Mouse (Mus musculus) erythroblast, embryonic 14.5 days (primary cell): ENCODE data around the gene Npepps. TPM values are rescaled to one million over a fixed set of nuclear protein-coding genes. Genes with fewer than 3 reads are reported as not detected.
"Not testable (repeated sequence)": the region's sequence is repeated elsewhere in the genome, so short reads cannot be mapped to it uniquely, and the experiment has no call there.

ENCODE experiments used
- H3K27me3 ChIP-seq: 2 replicates; pipeline ENCODE4 v1.6.1; 2012; ENCODE audit warnings: inconsistent platforms; ENCODE audit not compliant: control insufficient read depth
- H3K36me3 ChIP-seq: 2 replicates; pipeline ENCODE4 v1.6.1; 2012; ENCODE audit warnings: mild to moderate bottlenecking, inconsistent platforms; ENCODE audit not compliant: control insufficient read depth
- H3K4me1 ChIP-seq: 2 replicates; pipeline ENCODE4 v1.6.1; 2012; ENCODE audit warnings: inconsistent platforms; ENCODE audit not compliant: control insufficient read depth
- H3K4me3 ChIP-seq: replicated peaks from 2 replicates; pipeline ENCODE3; 2012; ENCODE audit warnings: moderate library complexity, mild to moderate bottlenecking, inconsistent platforms
- H3K9me3 ChIP-seq: 2 replicates; pipeline ENCODE4 v1.6.1; 2012; ENCODE audit warnings: low read length, inconsistent platforms, mixed read lengths; ENCODE audit not compliant: control insufficient read depth
- GATA1 ChIP-seq: IDR thresholded peaks from 2 replicates; pipeline ENCODE4 v1.6.1; 2012; ENCODE audit warnings: low read length, inconsistent platforms, mixed read lengths
- TAL1 ChIP-seq: IDR thresholded peaks from 3 replicates; pipeline ENCODE4 v1.6.1; 2012; ENCODE audit warnings: low read length, inconsistent platforms, mixed read lengths
- polyA plus RNA-seq: library from polyadenylated mRNA; stranded (reverse); fragments of >175 nt; gene quantifications from 2 replicates; pipeline ENCODE4 v1.2.3, GENCODE M21; 2012

The Npepps gene
- 1.5 and 2.9 TPM in 2 replicates for polyA plus RNA-seq

GRCm38 (mm10) chr11:97280216-97280861 is at the start of gene Npepps:
Gene Npepps (minus strand): TSS chr11:97280638.
- TF ChIP-seq GATA1 (no peak), TAL1 (no peak)
- H3K27me3 ChIP-seq: peaks cover 5% of the 10 kb centered on the region; the same call in 1 of the 2 replicates
- H3K4me1 ChIP-seq: peaks cover 31% of the 10 kb centered on the region
- H3K9me3 ChIP-seq: no peaks in the 10 kb centered on the region
- peak within 1 kb of the TSS; percentile 86 for H3K4me3 ChIP-seq
- H3K36me3 ChIP-seq: no peaks in the 10 kb centered on the region

- H3K4me3 ChIP-seq: no peak overlapping the region
- peaks cover 75% of the 10 kb centered on the region for H3K36me3 ChIP-seq
- H3K4me1 ChIP-seq: peaks cover 2% of the 10 kb centered on the region
- TF ChIP-seq TAL1 (no peak), GATA1 (no peak)
- H3K27me3 ChIP-seq: no peaks in the 10 kb centered on the region
- H3K9me3 ChIP-seq: no peaks in the 10 kb centered on the region
These were observed 47.7 kb upstream of the Npepps start for GRCm38 (mm10) chr11:97328148-97328547.

- H3K36me3 ChIP-seq: peaks cover 74% of the 10 kb centered on the region
These were observed 44.8 kb upstream of the Npepps start for GRCm38 (mm10) chr11:97325224-97325623.

DNA sequence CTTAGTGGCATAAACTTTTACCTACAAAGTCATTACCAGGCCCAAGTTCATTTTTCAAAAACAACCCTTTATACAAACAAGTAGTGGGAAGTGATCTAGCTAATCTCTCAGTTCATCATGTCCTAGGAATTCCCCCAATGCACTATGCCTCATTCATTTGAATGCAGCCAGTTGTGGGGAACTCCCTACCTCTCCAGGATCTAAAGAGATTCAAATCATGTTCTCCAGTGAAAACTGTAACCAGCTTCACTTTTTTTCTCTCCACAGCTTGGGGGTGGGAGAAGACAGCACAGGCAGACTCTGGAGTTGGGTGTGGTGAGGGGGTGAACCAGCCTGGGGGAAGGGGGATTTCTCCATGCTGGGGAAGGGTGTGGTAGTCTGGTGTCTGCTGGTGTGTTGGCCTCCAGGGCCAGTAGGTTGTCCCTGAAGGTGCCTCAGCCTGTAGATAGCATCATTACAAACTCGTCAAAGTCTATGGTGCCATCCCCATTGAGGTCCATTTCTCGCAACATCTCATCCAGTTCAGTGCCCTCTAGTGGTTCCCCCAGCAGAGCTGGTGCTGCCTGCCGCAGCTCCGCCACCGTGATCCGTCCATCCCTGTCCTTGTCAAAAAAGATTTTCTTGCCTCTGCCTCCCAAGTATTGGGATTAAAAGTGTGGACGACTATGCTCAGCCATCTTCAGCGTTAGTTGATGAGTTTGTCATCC is 41.6 kb upstream of the Npepps start:
- not testable (repeated sequence) for H3K9me3 ChIP-seq, H3K27me3 ChIP-seq, H3K4me3 ChIP-seq, H3K4me1 ChIP-seq
- H3K36me3 ChIP-seq: peaks cover 53% of the 10 kb centered on the region

More at GRCm38 (mm10) chr11:97325224-97325623, 44.8 kb upstream of the Npepps start:
- TF ChIP-seq TAL1: no peak
- Histone ChIP-seq H3K9me3 (no peaks in the 10 kb centered on the region), H3K27me3 (no peaks in the 10 kb centered on the region), H3K4me1 (no peaks in the 10 kb centered on the region), H3K4me3 (no peak overlapping the region)

- H3K27me3 ChIP-seq: no peaks in the 10 kb centered on the region
- H3K4me1 ChIP-seq: peaks cover 9% of the 10 kb centered on the region
- no peak for TF ChIP-seq TAL1
- TF ChIP-seq GATA1: no peak
- no peak overlapping the region for H3K4me3 ChIP-seq
- peaks cover 45% of the 10 kb centered on the region for H3K36me3 ChIP-seq
- H3K9me3 ChIP-seq: no peaks in the 10 kb centered on the region
These were observed 40.8 kb upstream of the Npepps start for GRCm38 (mm10) chr11:97321197-97321596.

- TF ChIP-seq TAL1 (no peak), GATA1 (no peak)
- Histone ChIP-seq H3K36me3 (peaks cover 11% of the 10 kb centered on the region), H3K27me3 (peaks cover 16% of the 10 kb centered on the region), H3K4me3 (peak within 1 kb of the TSS; percentile 88), H3K4me1 (peaks cover 22% of the 10 kb centered on the region), H3K9me3 (no peaks in the 10 kb centered on the region)
These were observed 35.4 kb upstream of the Npepps start, which contains the start of gene Mrpl45 for GRCm38 (mm10) chr11:97315504-97316503. Gene Mrpl45 (plus strand): TSS chr11:97315716.

DNA sequence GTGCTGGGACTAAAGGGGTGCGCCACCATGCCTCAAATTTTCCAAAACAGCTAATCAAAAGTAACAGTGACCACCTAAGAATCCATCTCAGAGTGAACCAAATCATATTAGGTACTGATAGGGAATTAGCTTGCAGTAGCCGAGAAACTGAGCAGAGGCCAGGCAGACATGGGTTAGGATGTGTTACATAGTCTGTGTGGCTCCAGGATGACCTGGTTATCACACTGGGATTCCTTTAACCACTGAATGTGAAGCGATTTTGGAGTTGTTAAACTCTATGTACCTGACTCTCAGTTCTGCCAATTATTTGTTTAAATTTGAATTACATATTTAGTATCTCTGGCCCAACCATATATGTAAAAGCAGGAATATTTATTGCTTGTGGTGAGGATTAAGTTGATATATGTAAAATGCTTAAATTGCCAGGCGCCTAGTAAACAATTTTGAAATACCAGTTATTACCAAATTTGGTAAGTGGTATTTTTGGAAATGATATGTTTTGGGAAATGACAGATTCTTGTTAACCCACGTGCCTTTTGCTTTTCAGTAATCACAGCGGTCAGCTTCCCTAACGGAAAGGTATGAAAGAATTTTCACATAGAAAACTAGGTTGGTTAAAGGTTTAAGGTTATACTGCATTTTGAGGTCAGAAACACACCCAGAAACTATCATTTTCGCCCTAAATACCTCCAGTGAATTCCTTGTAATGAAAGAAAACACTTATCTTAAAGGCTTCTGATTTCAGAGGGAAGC is 34.5 kb upstream of the Npepps start:
- H3K4me3 ChIP-seq: peak overlapping the region; percentile 88
- H3K4me1 ChIP-seq: peaks cover 30% of the 10 kb centered on the region
- peaks cover 8% of the 10 kb centered on the region for H3K36me3 ChIP-seq
- no peaks in the 10 kb centered on the region for H3K9me3 ChIP-seq
- TF ChIP-seq GATA1 (no peak), TAL1 (no peak)
- H3K27me3 ChIP-seq: peaks cover 25% of the 10 kb centered on the region

DNA sequence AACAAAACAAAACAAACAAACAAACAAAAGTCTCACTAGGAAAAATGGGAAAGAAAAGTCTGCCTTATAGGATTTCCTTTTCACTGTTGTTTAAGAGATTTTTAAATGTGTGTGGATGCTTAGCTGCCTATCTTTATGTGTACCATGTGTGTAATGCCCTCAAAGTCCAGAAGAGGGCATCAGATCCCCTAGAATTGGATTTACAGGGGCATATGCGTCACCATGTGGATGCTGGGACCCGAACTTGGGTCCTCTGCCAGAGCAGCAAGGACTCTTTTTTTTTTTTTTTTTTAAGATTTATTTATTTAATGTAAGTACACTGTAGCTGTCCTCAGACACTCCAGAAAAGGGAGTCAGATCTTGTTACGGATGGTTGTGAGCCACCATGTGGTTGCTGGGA is 33.7 kb upstream of the Npepps start:
- no peak for TF ChIP-seq TAL1
- no peak for TF ChIP-seq GATA1
- Histone ChIP-seq H3K36me3 (peaks cover 6% of the 10 kb centered on the region), H3K9me3 (no peaks in the 10 kb centered on the region), H3K4me1 (peaks cover 38% of the 10 kb centered on the region), H3K4me3 (no peak overlapping the region), H3K27me3 (peaks cover 33% of the 10 kb centered on the region)

GRCm38 (mm10) chr11:97312871-97313270 is 32.4 kb upstream of the Npepps start:
- H3K36me3 ChIP-seq, H3K9me3 ChIP-seq, H3K4me3 ChIP-seq: not testable (repeated sequence)
- peaks cover 38% of the 10 kb centered on the region for H3K4me1 ChIP-seq
- peaks cover 36% of the 10 kb centered on the region for H3K27me3 ChIP-seq
